Mouse (Mus musculus) hindbrain, embryonic 13.5 days (tissue): Measurements from ENCODE around the gene Als2cr12. TPM values are rescaled to one million over a fixed set of nuclear protein-coding genes. Genes with fewer than 3 reads are reported as not detected.
A peak's percentile ranks its signal among the peaks of the same experiment; 100 is the strongest.
"Not testable (repeated sequence)": the region's sequence is repeated elsewhere in the genome, so short reads cannot be mapped to it uniquely, and the experiment has no call there.

Source experiments
- ATAC-seq: fragments of 200-750 bp; cut with Nextera tagmentation; 2 replicates; pipeline ENCODE4 v1.8.0; 2017; ENCODE audit warnings: moderate TSS enrichment; ENCODE audit not compliant: low FRiP score
- H3K27ac ChIP-seq: fragments of 300-500 bp; sonication (generic); 2 replicates; pipeline ENCODE4 v1.5.1; 2015; ENCODE audit warnings: inconsistent platforms, mild to moderate bottlenecking, moderate library complexity
- H3K27me3 ChIP-seq: fragments of 300-500 bp; sonication (generic); 2 replicates; pipeline ENCODE4 v1.6.1; 2015; ENCODE audit warnings: mild to moderate bottlenecking, inconsistent platforms
- H3K36me3 ChIP-seq: fragments of 300-500 bp; sonication (generic); 2 replicates; pipeline ENCODE4 v1.6.1; 2015; ENCODE audit warnings: mild to moderate bottlenecking, inconsistent platforms
- H3K4me1 ChIP-seq: fragments of 300-500 bp; sonication (generic); replicated peaks from 2 replicates; pipeline ENCODE4 v1.6.1; 2015; ENCODE audit warnings: inconsistent platforms
- H3K4me2 ChIP-seq: fragments of 300-500 bp; sonication (generic); 2 replicates; pipeline ENCODE4 v1.6.1; 2015; ENCODE audit warnings: inconsistent platforms, mild to moderate bottlenecking, moderate library complexity
- H3K4me3 ChIP-seq: fragments of 300-500 bp; sonication (generic); 2 replicates; pipeline ENCODE4 v1.5.1; 2015; ENCODE audit warnings: mild to moderate bottlenecking, inconsistent platforms
- H3K9ac ChIP-seq: fragments of 300-500 bp; sonication (generic); 2 replicates; pipeline ENCODE4 v1.6.1; 2015; ENCODE audit warnings: mild to moderate bottlenecking, inconsistent platforms
- H3K9me3 ChIP-seq: fragments of 300-500 bp; sonication (generic); 2 replicates; pipeline ENCODE4 v1.6.1; 2016; ENCODE audit warnings: inconsistent platforms
- WGBS: fragments of 180-500 bp; shearing (Covaris S2); methylation state at CpG from one replicate; pipeline ENCODE4 v1.1.7; 2015; 5-methylcytosine and 5-hydroxymethylcytosine counted together
- polyA plus RNA-seq: library from polyadenylated mRNA; unstranded; fragments of >200 nt; fragmentation: Nextera tagmentation; extraction: Ambion mirVana; gene quantifications from 2 replicates; pipeline ENCODE4 v1.2.1, GENCODE M21; 2015

Als2cr12 gene
- polyA plus RNA-seq, 1 experiment from 2014 or later: not detected

DNA sequence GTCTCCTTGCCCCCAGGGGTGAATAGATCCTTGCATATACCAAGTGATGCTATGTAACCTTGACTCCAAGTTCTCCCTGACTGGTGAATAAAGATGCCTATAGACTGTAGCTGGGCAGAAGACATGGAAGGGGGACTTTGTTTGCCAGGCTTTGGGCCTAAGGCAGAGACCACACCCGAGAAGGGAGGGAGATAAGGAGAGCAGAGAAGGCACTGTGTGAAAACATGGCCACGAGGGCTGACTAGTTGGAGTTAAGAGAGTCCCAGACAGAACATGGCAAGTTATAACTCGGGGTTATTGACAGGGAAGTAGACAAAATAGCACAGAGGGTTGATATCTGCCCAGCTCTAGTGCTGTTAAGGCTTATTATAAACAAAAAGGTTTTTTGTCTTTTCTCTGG lies 4.2 kb upstream of the Als2cr12 start:
- Histone ChIP-seq H3K4me3 (no peak overlapping the region), H3K9ac (no peak overlapping the region), H3K36me3 (no peaks in the 10 kb centered on the region), H3K27ac (no peak overlapping the region), H3K4me1 (no peaks in the 10 kb centered on the region), H3K27me3 (no peaks in the 10 kb centered on the region), H3K9me3 (no peaks in the 10 kb centered on the region; the same call in 1 of the 2 replicates), H3K4me2 (no peak overlapping the region)
- 68% methylated on average over 3 of the region's 3 CpGs for WGBS
- no peak for ATAC-seq

- no peaks in the 10 kb centered on the region for H3K4me1 ChIP-seq
- no peak for ATAC-seq
- H3K9ac ChIP-seq: no peak overlapping the region
- 85% methylated on average over 4 of the region's 4 CpGs for WGBS
- no peak overlapping the region for H3K4me3 ChIP-seq
- no peaks in the 10 kb centered on the region for H3K36me3 ChIP-seq
- H3K4me2 ChIP-seq: no peak overlapping the region
- no peaks in the 10 kb centered on the region for H3K27me3 ChIP-seq
- no peak overlapping the region for H3K27ac ChIP-seq
- no peaks in the 10 kb centered on the region for H3K9me3 ChIP-seq
These were observed 3.0 kb upstream of the Als2cr12 start for GRCm38 (mm10) chr1:58698781-58699180.

DNA sequence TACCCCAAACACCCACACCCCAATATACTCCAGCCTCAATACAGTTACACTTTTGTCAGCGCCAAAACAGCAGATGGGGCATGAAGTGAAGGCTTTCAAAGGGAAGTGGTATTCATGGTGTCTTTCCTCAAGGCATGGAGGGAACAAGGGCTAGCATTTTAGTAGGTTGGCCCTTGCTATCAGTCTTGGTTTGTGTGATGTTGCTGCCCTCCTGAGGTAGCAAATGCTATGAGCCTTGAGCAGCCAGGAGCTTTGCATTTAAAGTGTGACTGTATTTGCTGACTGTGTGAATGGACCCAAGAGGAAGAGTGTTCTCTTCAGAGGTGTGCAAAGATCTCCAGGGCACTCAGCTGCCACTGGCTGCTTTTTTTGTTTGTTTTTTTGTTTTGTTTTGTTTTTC lies 1.8 kb upstream of the Als2cr12 start:
- 61% methylated on average over 1 of the region's 1 CpGs for WGBS
- not testable (repeated sequence) for H3K27me3 ChIP-seq, H3K4me3 ChIP-seq, H3K4me1 ChIP-seq, H3K4me2 ChIP-seq, H3K9ac ChIP-seq, H3K27ac ChIP-seq, H3K36me3 ChIP-seq, H3K9me3 ChIP-seq, ATAC-seq

DNA sequence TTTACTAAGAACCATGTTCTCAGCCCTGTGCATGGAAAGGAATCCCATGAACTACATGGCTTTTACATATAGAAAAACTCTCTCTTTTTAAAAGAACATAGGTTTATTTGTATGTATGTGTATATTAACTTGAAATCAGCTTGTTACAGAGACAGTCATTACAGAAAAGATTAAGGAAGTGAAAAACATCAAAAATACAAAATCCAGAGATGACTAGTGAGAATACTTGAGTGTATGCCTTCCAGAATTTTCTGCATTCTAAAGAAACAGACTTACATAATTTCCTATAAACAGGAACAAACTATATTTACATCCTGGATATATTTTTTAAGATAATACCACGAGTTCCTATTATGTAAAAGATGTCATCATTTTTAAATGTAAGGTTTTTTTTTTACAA lies 2.1 kb downstream of the Als2cr12 start:
- no peak for ATAC-seq
- Histone ChIP-seq H3K4me1 (no peaks in the 10 kb centered on the region), H3K4me2 (no peak overlapping the region), H3K9me3 (no peaks in the 10 kb centered on the region), H3K9ac (no peak overlapping the region), H3K4me3 (no peak overlapping the region), H3K36me3 (no peaks in the 10 kb centered on the region), H3K27me3 (no peaks in the 10 kb centered on the region), H3K27ac (no peak overlapping the region)
- WGBS: 81% methylated on average over 1 of the region's 1 CpGs

DNA sequence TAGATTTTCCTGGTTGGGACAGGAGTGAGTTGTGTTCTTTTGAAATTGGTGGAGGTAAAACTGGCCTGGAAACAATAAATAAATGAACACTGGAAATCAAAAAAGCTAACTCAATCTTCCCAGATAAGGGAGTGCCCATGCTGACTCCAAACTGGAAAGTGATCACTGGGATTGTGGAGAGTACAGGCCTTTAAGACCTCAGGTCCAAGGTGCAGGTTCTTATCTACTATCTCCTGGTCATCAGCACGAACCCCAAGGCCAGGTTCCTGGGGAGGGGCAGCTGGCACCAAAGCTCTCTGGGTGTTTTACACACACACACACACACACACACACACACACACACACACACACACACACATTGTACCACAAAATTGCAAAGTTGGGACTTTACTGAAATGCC lies 4.1 kb downstream of the Als2cr12 start:
- WGBS: 73% methylated on average over 1 of the region's 1 CpGs
- not testable (repeated sequence) for H3K36me3 ChIP-seq, H3K27me3 ChIP-seq, H3K4me1 ChIP-seq, H3K9me3 ChIP-seq, ATAC-seq, H3K4me3 ChIP-seq, H3K9ac ChIP-seq, H3K27ac ChIP-seq, H3K4me2 ChIP-seq

- not testable (repeated sequence) for H3K9ac ChIP-seq, H3K27ac ChIP-seq, H3K27me3 ChIP-seq, H3K4me3 ChIP-seq, H3K9me3 ChIP-seq, ATAC-seq, H3K4me2 ChIP-seq, H3K4me1 ChIP-seq, H3K36me3 ChIP-seq
- WGBS: 65% methylated on average over 2 of the region's 3 CpGs
These were observed 4.8 kb downstream of the Als2cr12 start for GRCm38 (mm10) chr1:58690834-58691488.

GRCm38 (mm10) chr1:58690006-58690744 lies 5.6 kb downstream of the Als2cr12 start:
- H3K9me3 ChIP-seq: no peaks in the 10 kb centered on the region
- no peak for ATAC-seq
- H3K27me3 ChIP-seq: no peaks in the 10 kb centered on the region
- no peak overlapping the region for H3K27ac ChIP-seq
- 71% methylated on average over 6 of the region's 6 CpGs for WGBS
- no peak overlapping the region for H3K4me3 ChIP-seq
- no peak overlapping the region for H3K4me2 ChIP-seq
- no peaks in the 10 kb centered on the region for H3K4me1 ChIP-seq
- H3K9ac ChIP-seq: no peak overlapping the region
- no peaks in the 10 kb centered on the region for H3K36me3 ChIP-seq

DNA sequence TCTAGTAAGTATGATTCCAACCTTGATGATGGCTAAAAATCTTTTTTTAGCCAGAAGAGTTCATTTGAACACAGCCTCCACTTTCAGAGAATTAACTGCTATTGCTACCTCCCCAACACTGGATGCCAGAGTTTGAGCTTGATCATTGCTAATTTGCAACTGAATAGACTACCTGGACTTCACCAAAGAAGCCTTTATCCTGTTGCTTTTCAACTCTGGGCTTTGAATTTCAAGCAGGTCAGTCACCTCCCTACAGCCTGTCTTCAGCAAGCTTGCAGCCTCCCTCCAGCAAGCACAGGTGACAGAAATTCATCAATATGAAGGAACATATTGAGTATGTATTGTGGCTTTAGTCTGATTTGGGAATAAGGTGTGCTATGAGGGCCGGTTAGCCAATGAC lies 6.4 kb downstream of the Als2cr12 start:
- Histone ChIP-seq H3K9me3 (no peaks in the 10 kb centered on the region), H3K27ac (no peak overlapping the region), H3K4me1 (no peaks in the 10 kb centered on the region), H3K27me3 (no peaks in the 10 kb centered on the region), H3K36me3 (no peaks in the 10 kb centered on the region), H3K9ac (no peak overlapping the region), H3K4me2 (no peak overlapping the region), H3K4me3 (no peak overlapping the region)
- 87% methylated on average over 1 of the region's 1 CpGs for WGBS
- ATAC-seq: no peak

- not testable (repeated sequence) for H3K4me2 ChIP-seq, H3K27ac ChIP-seq
These were observed 17.4 kb downstream of the Als2cr12 start for GRCm38 (mm10) chr1:58678412-58678811.

DNA sequence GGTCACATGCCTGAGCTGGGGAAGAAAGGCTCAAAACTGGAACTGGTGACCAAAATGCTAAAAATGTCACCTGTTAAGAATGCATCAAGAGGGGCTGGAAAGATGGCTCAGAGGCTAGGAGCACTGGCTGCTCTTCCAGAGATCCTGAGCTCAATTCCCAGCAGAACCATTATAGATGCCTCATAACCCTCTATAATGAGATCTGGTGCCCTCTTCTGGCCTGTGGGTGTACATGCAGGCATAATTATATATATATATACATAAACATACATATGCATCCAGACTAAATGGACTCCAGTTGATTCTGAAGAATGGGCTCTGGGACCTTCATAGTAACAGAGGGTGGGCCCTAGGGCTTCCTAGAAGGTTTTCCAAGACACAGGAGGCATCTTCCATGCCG lies 18.2 kb downstream of the Als2cr12 start:
- 95% methylated on average over 1 of the region's 1 CpGs for WGBS
- H3K27me3 ChIP-seq: no peaks in the 10 kb centered on the region
- H3K27ac ChIP-seq: no peak overlapping the region
- 0 out of 2 replicates have a peak, but pooled peaks have one; percentile 17 for ATAC-seq
- no peaks in the 10 kb centered on the region for H3K36me3 ChIP-seq
- H3K9me3 ChIP-seq: no peaks in the 10 kb centered on the region
- no peak overlapping the region for H3K4me3 ChIP-seq
- no peak overlapping the region for H3K4me2 ChIP-seq
- no peaks in the 10 kb centered on the region for H3K4me1 ChIP-seq
- no peak overlapping the region for H3K9ac ChIP-seq

More at GRCm38 (mm10) chr1:58678412-58678811, 17.4 kb downstream of the Als2cr12 start:
- not testable (repeated sequence) for H3K4me1 ChIP-seq, H3K9ac ChIP-seq, H3K36me3 ChIP-seq, H3K4me3 ChIP-seq, H3K9me3 ChIP-seq, ATAC-seq, H3K27me3 ChIP-seq
- WGBS: 82% methylated on average over 5 of the region's 5 CpGs

GRCm38 (mm10) chr1:58675011-58675410 lies 20.8 kb downstream of the Als2cr12 start:
- Histone ChIP-seq H3K9ac (no peak overlapping the region), H3K27me3 (no peaks in the 10 kb centered on the region)
- 92% methylated on average over 3 of the region's 3 CpGs for WGBS

GRCm38 (mm10) chr1:58672116-58672515 lies 23.7 kb downstream of the Als2cr12 start:
- no peak overlapping the region for H3K4me2 ChIP-seq
- no peaks in the 10 kb centered on the region for H3K4me1 ChIP-seq
- no peak overlapping the region for H3K4me3 ChIP-seq
- no peaks in the 10 kb centered on the region for H3K9me3 ChIP-seq
- ATAC-seq: no peak
- no peak overlapping the region for H3K9ac ChIP-seq
- WGBS: 92% methylated on average over 2 of the region's 2 CpGs
- no peaks in the 10 kb centered on the region for H3K27me3 ChIP-seq
- H3K27ac ChIP-seq: no peak overlapping the region
- H3K36me3 ChIP-seq: no peaks in the 10 kb centered on the region

More at GRCm38 (mm10) chr1:58675011-58675410, 20.8 kb downstream of the Als2cr12 start:
- Histone ChIP-seq H3K9me3 (no peaks in the 10 kb centered on the region), H3K36me3 (no peaks in the 10 kb centered on the region), H3K27ac (no peak overlapping the region), H3K4me2 (no peak overlapping the region), H3K4me1 (no peaks in the 10 kb centered on the region), H3K4me3 (no peak overlapping the region)
- ATAC-seq: no peak

DNA sequence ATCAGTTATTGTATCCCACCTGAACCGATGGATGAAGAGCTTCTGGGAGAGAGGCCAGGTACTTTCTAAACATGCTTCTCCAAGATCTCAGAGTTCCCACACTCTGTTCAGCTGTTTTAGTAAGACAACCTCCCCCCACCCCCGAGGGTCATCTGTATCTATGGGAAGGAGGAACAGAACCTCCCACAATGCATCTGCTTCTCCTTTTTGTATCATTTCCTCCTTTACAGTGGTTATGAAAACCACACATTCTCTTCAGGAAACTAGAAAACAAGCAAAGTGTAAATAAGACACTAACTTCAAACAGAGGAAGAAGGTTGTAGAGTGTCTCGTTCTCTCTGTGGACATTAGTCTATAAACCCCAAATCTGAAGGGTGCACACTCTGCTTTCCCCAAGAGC lies 26.2 kb downstream of the Als2cr12 start:
- H3K9ac ChIP-seq, H3K9me3 ChIP-seq, H3K36me3 ChIP-seq, H3K4me2 ChIP-seq, H3K4me1 ChIP-seq, ATAC-seq, H3K4me3 ChIP-seq, H3K27ac ChIP-seq, H3K27me3 ChIP-seq: not testable (repeated sequence)
- WGBS: 94% methylated on average over 3 of the region's 3 CpGs
